Mouse (Mus musculus): ENCODE data around the gene Plekhm1. TPM values are rescaled to one million over a fixed set of nuclear protein-coding genes. Genes with fewer than 3 reads are reported as not detected.

Plekhm1 gene
- polyA plus RNA-seq, 1 experiment from 2014 or later = 9.2 TPM

- H3K9me3 ChIP-seq (ENCODE audit: control insufficient read depth, low read length) = no peaks in the 10 kb centered on the region
- H3K4me3 ChIP-seq (replicated peaks; ENCODE audit: low read length) = no peak overlapping the region
- H3K4me2 ChIP-seq (replicated peaks) = no peak overlapping the region
- no peaks in the 10 kb centered on the region for H3K27me3 ChIP-seq (ENCODE audit: control insufficient read depth, insufficient read depth, low read length)
- H3K27ac ChIP-seq = no peak overlapping the region
- WGBS = 95% methylated on average over 7 of the region's 7 CpGs
- DNase-seq (ENCODE audit: low spot score) (no peak), ATAC-seq (ENCODE audit: low FRiP score) (no peak)
- no peaks in the 10 kb centered on the region for H3K4me1 ChIP-seq (replicated peaks; ENCODE audit: control insufficient read depth, insufficient read depth, low read length)
- no peak overlapping the region for H3K9ac ChIP-seq
- H3K36me3 ChIP-seq (replicated peaks; ENCODE audit: control insufficient read depth, insufficient read depth) = peaks cover 42% of the 10 kb centered on the region
Observed at GRCm38 (mm10) chr11:103381505-103381904, 31.0 kb downstream of the Plekhm1 start.

- WGBS = 93% methylated on average over 5 of the region's 5 CpGs
- Histone ChIP-seq H3K36me3 (replicated peaks; ENCODE audit: control insufficient read depth, insufficient read depth) (peaks cover 48% of the 10 kb centered on the region), H3K4me1 (replicated peaks; ENCODE audit: control insufficient read depth, insufficient read depth, low read length) (no peaks in the 10 kb centered on the region), H3K9me3 (ENCODE audit: control insufficient read depth, low read length) (no peaks in the 10 kb centered on the region), H3K9ac (no peak overlapping the region), H3K4me2 (replicated peaks) (no peak overlapping the region), H3K27me3 (ENCODE audit: control insufficient read depth, insufficient read depth, low read length) (no peaks in the 10 kb centered on the region), H3K27ac (no peak overlapping the region), H3K4me3 (replicated peaks; ENCODE audit: low read length) (no peak overlapping the region)
- DNase-seq (ENCODE audit: low spot score) = no peak
- ATAC-seq (ENCODE audit: low FRiP score) = no peak
Observed at GRCm38 (mm10) chr11:103380460-103380859, 32.0 kb downstream of the Plekhm1 start.

DNA sequence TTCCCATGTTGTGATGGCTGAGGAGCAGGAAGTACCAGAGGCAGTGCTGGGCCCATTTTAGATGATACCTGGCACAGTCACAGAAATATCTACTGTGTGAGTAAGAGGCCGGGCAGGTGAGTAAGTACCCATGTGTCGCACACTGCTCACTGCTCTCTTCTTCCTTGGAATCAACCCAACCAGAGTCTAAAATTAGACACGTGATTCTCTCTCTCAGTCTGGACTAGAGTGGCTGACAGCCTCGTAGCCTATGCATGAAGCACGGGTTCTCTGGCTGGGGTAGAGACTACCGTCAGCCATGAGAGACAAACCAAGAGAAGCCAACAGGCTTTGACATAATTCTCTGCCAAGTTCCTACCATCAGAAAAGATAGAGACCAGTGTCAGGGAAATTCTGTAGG is 34.1 kb downstream of the Plekhm1 start:
- Histone ChIP-seq H3K4me2 (replicated peaks) (no peak overlapping the region), H3K9ac (no peak overlapping the region), H3K36me3 (replicated peaks; ENCODE audit: control insufficient read depth, insufficient read depth) (peaks cover 60% of the 10 kb centered on the region), H3K4me1 (replicated peaks; ENCODE audit: control insufficient read depth, insufficient read depth, low read length) (no peaks in the 10 kb centered on the region), H3K27ac (no peak overlapping the region), H3K27me3 (ENCODE audit: control insufficient read depth, insufficient read depth, low read length) (no peaks in the 10 kb centered on the region), H3K4me3 (replicated peaks; ENCODE audit: low read length) (no peak overlapping the region), H3K9me3 (ENCODE audit: control insufficient read depth, low read length) (no peaks in the 10 kb centered on the region)
- WGBS = 95% methylated on average over 6 of the region's 6 CpGs
- DNase-seq (ENCODE audit: low spot score) (no peak), ATAC-seq (ENCODE audit: low FRiP score) (no peak)

DNA sequence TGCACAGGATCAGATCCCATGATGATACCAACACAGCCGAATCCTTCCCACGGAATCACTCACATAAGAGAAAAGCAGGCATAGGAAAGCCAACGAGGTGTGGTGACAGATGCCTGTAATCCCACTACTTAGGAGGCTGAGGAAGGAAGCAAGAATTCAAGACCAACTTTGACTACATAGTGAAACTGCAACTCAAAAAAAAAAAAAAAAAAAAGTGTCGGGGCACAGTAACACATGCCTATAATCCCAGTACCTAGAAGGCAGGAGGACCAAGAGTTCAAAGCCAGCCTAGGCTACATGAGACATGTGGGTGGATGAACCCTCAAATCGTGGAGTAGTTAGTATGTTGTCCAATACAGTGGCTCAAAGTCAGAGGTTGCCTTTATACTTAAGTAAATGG is 36.7 kb downstream of the Plekhm1 start:
- Histone ChIP-seq H3K27ac (no peak overlapping the region), H3K4me2 (replicated peaks) (no peak overlapping the region), H3K36me3 (replicated peaks; ENCODE audit: control insufficient read depth, insufficient read depth) (peaks cover 69% of the 10 kb centered on the region), H3K4me1 (replicated peaks; ENCODE audit: control insufficient read depth, insufficient read depth, low read length) (no peaks in the 10 kb centered on the region; the same call in 1 of the 2 replicates), H3K4me3 (replicated peaks; ENCODE audit: low read length) (no peak overlapping the region), H3K9me3 (ENCODE audit: control insufficient read depth, low read length) (no peaks in the 10 kb centered on the region), H3K27me3 (ENCODE audit: control insufficient read depth, insufficient read depth, low read length) (no peaks in the 10 kb centered on the region), H3K9ac (no peak overlapping the region)
- WGBS = 95% methylated on average over 5 of the region's 5 CpGs
- ATAC-seq (ENCODE audit: low FRiP score) = no peak
- DNase-seq (ENCODE audit: low spot score) = no peak

DNA sequence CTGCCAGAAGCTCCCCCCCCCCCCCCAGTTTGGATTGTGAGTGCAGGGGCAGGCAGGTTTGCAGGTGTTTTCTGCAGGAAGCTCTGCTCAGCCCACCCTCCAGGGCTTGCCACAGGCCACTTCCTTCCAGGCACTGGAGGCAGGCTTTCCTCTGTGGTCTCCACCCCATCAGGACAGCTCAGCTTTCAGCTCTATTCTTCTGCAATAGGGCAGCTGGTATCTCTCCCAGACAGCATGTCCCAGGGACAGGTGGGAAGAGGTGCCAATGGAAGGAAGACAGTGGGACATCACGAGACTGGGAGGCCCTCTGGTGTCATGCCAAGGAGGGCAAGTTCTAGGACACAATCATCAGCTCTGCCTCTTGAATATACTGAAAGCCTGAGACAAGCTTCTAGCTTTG is 37.2 kb downstream of the Plekhm1 start:
- H3K9me3 ChIP-seq (ENCODE audit: control insufficient read depth, low read length) = no peaks in the 10 kb centered on the region
- no peaks in the 10 kb centered on the region for H3K27me3 ChIP-seq (ENCODE audit: control insufficient read depth, insufficient read depth, low read length)
- no peak overlapping the region for H3K27ac ChIP-seq
- H3K36me3 ChIP-seq (replicated peaks; ENCODE audit: control insufficient read depth, insufficient read depth) = peaks cover 74% of the 10 kb centered on the region
- no peak for ATAC-seq (ENCODE audit: low FRiP score)
- H3K9ac ChIP-seq = no peak overlapping the region
- no peak for DNase-seq (ENCODE audit: low spot score)
- H3K4me3 ChIP-seq (replicated peaks; ENCODE audit: low read length) = no peak overlapping the region
- H3K4me2 ChIP-seq (replicated peaks) = no peak overlapping the region
- no peaks in the 10 kb centered on the region; the same call in 1 of the 2 replicates for H3K4me1 ChIP-seq (replicated peaks; ENCODE audit: control insufficient read depth, insufficient read depth, low read length)
- 86% methylated on average over 1 of the region's 1 CpGs for WGBS

DNA sequence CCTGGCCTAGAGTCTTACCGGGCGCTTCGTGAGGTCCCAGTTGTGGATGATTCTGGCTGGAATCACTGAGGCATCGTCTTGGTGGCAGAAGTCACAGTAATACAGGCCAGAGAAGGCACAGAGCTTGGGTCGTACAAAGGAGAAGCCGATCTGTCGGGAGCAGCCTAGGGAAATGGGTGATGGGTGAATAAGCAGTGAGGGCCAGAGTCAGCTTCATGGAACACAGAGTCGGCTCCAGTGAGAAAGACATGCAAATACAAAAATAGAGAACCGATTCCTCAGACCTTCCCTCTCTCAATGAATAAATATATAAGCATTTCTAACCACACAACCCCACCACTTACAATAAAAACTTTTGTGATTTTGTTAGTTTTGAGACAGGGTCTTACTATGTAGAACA is 38.6 kb downstream of the Plekhm1 start:
- Histone ChIP-seq H3K4me3 (replicated peaks; ENCODE audit: low read length) (no peak overlapping the region), H3K27me3 (ENCODE audit: control insufficient read depth, insufficient read depth, low read length) (no peaks in the 10 kb centered on the region), H3K4me2 (replicated peaks) (no peak overlapping the region), H3K36me3 (replicated peaks; ENCODE audit: control insufficient read depth, insufficient read depth) (peaks cover 70% of the 10 kb centered on the region), H3K4me1 (replicated peaks; ENCODE audit: control insufficient read depth, insufficient read depth, low read length) (no peaks in the 10 kb centered on the region; the same call in 1 of the 2 replicates), H3K9ac (no peak overlapping the region), H3K27ac (no peak overlapping the region), H3K9me3 (ENCODE audit: control insufficient read depth, low read length) (no peaks in the 10 kb centered on the region)
- ATAC-seq (ENCODE audit: low FRiP score) (no peak), DNase-seq (ENCODE audit: low spot score) (no peak)
- WGBS = 94% methylated on average over 9 of the region's 9 CpGs

DNA sequence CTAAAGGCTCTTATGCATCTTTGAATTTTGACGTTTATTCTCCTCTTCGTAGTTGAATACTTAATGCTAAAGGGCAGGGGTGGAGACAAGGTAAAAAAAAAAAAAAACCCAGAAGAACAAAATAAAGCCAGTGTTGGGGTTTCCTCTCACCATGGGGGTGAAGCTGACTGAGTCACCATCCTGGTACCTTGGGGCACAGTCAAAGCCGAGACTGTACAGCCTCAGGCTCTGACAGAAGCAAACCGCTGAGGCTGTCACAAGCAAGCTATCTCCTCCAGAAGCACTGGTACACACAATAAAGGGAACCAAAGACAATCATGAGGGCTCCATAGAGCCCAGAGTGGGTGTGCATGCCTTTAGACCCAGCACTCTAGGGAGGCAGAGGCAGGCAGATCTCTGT is 39.9 kb downstream of the Plekhm1 start:
- H3K4me1 ChIP-seq (replicated peaks; ENCODE audit: control insufficient read depth, insufficient read depth, low read length) = no peaks in the 10 kb centered on the region; the same call in 1 of the 2 replicates
- ATAC-seq (ENCODE audit: low FRiP score) (no peak), DNase-seq (ENCODE audit: low spot score) (no peak)
- no peak overlapping the region for H3K9ac ChIP-seq
- H3K36me3 ChIP-seq (replicated peaks; ENCODE audit: control insufficient read depth, insufficient read depth) = peaks cover 72% of the 10 kb centered on the region
- H3K27ac ChIP-seq = 0 out of 2 replicates have a peak overlapping the region, but pooled peaks have one; percentile 10
- no peaks in the 10 kb centered on the region for H3K9me3 ChIP-seq (ENCODE audit: control insufficient read depth, low read length)
- H3K4me2 ChIP-seq (replicated peaks) = no peak overlapping the region
- no peak overlapping the region for H3K4me3 ChIP-seq (replicated peaks; ENCODE audit: low read length)
- H3K27me3 ChIP-seq (ENCODE audit: control insufficient read depth, insufficient read depth, low read length) = no peaks in the 10 kb centered on the region
- WGBS = 90% methylated on average over 4 of the region's 4 CpGs

DNA sequence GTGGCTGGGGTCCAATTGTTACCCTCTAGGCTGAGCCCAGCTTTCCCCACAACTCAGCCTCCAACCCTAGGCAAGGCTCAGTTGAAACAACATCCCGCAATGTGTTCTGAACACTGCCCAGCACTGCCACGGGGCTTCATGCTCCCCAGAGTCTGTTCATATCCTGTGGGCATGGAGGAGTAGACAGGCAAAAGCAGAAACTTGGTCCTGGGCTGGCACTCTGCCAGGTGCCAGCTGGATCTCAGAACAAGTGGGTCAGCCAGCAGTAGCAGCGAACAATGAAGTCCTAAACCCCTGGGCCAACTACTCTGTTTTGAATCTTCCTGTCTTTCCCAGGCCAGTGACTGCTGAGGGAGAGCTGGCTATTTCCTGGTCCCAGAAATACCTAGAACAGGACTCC is 40.4 kb downstream of the Plekhm1 start:
- no peak for ATAC-seq (ENCODE audit: low FRiP score)
- no peak for DNase-seq (ENCODE audit: low spot score)
- Histone ChIP-seq H3K9ac (no peak overlapping the region), H3K9me3 (ENCODE audit: control insufficient read depth, low read length) (no peaks in the 10 kb centered on the region), H3K4me1 (replicated peaks; ENCODE audit: control insufficient read depth, insufficient read depth, low read length) (no peaks in the 10 kb centered on the region; the same call in 1 of the 2 replicates), H3K27me3 (ENCODE audit: control insufficient read depth, insufficient read depth, low read length) (no peaks in the 10 kb centered on the region), H3K4me3 (replicated peaks; ENCODE audit: low read length) (no peak overlapping the region), H3K27ac (peak overlapping the region; percentile 41; the same call in 1 of the 2 replicates), H3K36me3 (replicated peaks; ENCODE audit: control insufficient read depth, insufficient read depth) (peaks cover 73% of the 10 kb centered on the region), H3K4me2 (replicated peaks) (no peak overlapping the region)
- WGBS = 60% methylated on average over 3 of the region's 3 CpGs

DNA sequence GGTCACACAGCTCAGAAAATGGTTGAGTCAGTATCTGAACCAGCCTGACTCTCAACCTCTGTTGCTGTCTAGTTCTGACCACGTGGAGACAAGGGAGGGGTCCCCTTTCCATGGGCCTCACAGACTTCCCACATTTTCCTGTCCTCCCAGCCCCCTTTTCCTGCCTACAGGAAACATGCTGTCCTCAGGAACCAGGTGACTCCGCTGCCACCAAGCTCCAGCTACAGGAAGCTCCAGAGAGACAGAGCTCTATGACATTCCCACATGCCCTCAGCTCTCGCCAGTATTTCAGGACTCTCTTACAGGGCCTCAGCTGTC is 41.3 kb downstream of the Plekhm1 start:
- H3K4me3 ChIP-seq (replicated peaks; ENCODE audit: low read length) = no peak overlapping the region
- DNase-seq (ENCODE audit: low spot score) (no peak), ATAC-seq (ENCODE audit: low FRiP score) (no peak)
- H3K27me3 ChIP-seq (ENCODE audit: control insufficient read depth, insufficient read depth, low read length) = no peaks in the 10 kb centered on the region
- H3K27ac ChIP-seq = no peak overlapping the region
- no peaks in the 10 kb centered on the region; the same call in 1 of the 2 replicates for H3K4me1 ChIP-seq (replicated peaks; ENCODE audit: control insufficient read depth, insufficient read depth, low read length)
- peaks cover 72% of the 10 kb centered on the region for H3K36me3 ChIP-seq (replicated peaks; ENCODE audit: control insufficient read depth, insufficient read depth)
- no peak overlapping the region for H3K4me2 ChIP-seq (replicated peaks)
- no peaks in the 10 kb centered on the region for H3K9me3 ChIP-seq (ENCODE audit: control insufficient read depth, low read length)
- WGBS = 74% methylated on average over 3 of the region's 3 CpGs
- no peak overlapping the region for H3K9ac ChIP-seq

All from hindbrain, embryonic 14.5 days (tissue).